Mouse (Mus musculus) hindbrain, embryonic 11.5 days (tissue): ENCODE measurements at regions not wholly inside any gene's neighbourhood (a gene's known extent, or its start where the extent isn't known, plus 50 kb on each side); places are given as distances from the start of the nearest gene placed in this dataset.

Source experiments
- ATAC-seq: fragments of 200-750 bp; cut with Nextera tagmentation; 2 replicates; pipeline ENCODE4 v1.8.0; 2017; ENCODE audit warnings: mild to moderate bottlenecking, moderate TSS enrichment, moderate library complexity; ENCODE audit not compliant: low FRiP score
- DNase-seq: peaks from one replicate; pipeline ENCODE4 v3.0.0-alpha.2; 2015; ENCODE audit warnings: low spot score
- H3K27ac ChIP-seq: fragments of 300-500 bp; sonication (generic); 2 replicates; pipeline ENCODE4 v1.5.1; 2014; ENCODE audit warnings: mild to moderate bottlenecking, low read depth, low read length
- H3K27me3 ChIP-seq: fragments of 300-500 bp; sonication (generic); 2 replicates; pipeline ENCODE4 v1.6.1; 2014; ENCODE audit warnings: mild to moderate bottlenecking, low read length, moderate library complexity, mixed read lengths; ENCODE audit not compliant: control insufficient read depth, insufficient read depth
- H3K36me3 ChIP-seq: fragments of 300-500 bp; sonication (generic); 2 replicates; pipeline ENCODE4 v1.6.1; 2014; ENCODE audit warnings: mild to moderate bottlenecking, low read length, moderate library complexity, mixed read lengths; ENCODE audit not compliant: control insufficient read depth, insufficient read depth
- H3K4me1 ChIP-seq: fragments of 300-500 bp; sonication (generic); replicated peaks from 2 replicates; pipeline ENCODE4 v1.6.1; 2014; ENCODE audit warnings: low read length, mixed read lengths; ENCODE audit not compliant: control insufficient read depth, insufficient read depth
- H3K4me2 ChIP-seq: fragments of 300-500 bp; sonication (generic); replicated peaks from 2 replicates; pipeline ENCODE4 v1.6.1; 2014; ENCODE audit warnings: mild to moderate bottlenecking, low read depth, low read length
- H3K4me3 ChIP-seq: fragments of 300-500 bp; sonication (generic); 2 replicates; pipeline ENCODE4 v1.5.1; 2014; ENCODE audit warnings: low read depth, low read length
- H3K9ac ChIP-seq: fragments of 300-500 bp; sonication (generic); 2 replicates; pipeline ENCODE4 v1.6.1; 2014; ENCODE audit warnings: low read depth, low read length
- H3K9me3 ChIP-seq: fragments of 300-500 bp; sonication (generic); 2 replicates; pipeline ENCODE4 v1.6.1; 2016; ENCODE audit warnings: low read length; ENCODE audit not compliant: control insufficient read depth
- WGBS: fragments of 180-500 bp; shearing (Covaris S2); extraction: QIAGEN DNeasy Blood & Tissue Kit; methylation state at CpG from one replicate; pipeline ENCODE4 v1.1.7; 2014; 5-methylcytosine and 5-hydroxymethylcytosine counted together

DNA sequence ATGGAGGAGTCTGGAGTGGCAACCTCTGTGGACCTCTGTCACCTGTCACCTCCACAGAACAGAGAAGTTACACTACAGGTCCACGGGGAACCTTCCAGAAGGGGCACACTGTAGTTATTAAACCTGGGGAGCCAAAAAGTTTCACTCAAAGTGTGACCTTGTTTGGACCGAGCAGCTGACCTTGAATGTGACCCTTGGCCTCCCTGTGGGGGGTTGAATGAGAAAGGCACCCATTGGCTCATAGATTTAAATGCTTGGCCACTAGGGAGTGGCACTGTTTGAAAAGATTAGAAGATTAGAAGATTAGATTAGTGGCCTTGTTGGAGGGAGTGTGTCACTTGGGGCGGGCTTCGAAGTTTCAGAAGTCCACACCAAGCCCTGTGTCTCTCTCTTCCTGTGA, 160.3 kb upstream of the Igsf21 start:
- Histone ChIP-seq H3K4me1 (peaks cover 5% of the 10 kb centered on the region; the same call in 1 of the 2 replicates), H3K27me3 (no peaks in the 10 kb centered on the region), H3K9me3 (no peaks in the 10 kb centered on the region), H3K9ac (no peak overlapping the region), H3K36me3 (no peaks in the 10 kb centered on the region), H3K4me3 (no peak overlapping the region), H3K27ac (peak overlapping the region; percentile 40), H3K4me2 (no peak overlapping the region)
- ATAC-seq (no peak), DNase-seq (no peak)
- 81% methylated on average over 4 of the region's 4 CpGs for WGBS

DNA sequence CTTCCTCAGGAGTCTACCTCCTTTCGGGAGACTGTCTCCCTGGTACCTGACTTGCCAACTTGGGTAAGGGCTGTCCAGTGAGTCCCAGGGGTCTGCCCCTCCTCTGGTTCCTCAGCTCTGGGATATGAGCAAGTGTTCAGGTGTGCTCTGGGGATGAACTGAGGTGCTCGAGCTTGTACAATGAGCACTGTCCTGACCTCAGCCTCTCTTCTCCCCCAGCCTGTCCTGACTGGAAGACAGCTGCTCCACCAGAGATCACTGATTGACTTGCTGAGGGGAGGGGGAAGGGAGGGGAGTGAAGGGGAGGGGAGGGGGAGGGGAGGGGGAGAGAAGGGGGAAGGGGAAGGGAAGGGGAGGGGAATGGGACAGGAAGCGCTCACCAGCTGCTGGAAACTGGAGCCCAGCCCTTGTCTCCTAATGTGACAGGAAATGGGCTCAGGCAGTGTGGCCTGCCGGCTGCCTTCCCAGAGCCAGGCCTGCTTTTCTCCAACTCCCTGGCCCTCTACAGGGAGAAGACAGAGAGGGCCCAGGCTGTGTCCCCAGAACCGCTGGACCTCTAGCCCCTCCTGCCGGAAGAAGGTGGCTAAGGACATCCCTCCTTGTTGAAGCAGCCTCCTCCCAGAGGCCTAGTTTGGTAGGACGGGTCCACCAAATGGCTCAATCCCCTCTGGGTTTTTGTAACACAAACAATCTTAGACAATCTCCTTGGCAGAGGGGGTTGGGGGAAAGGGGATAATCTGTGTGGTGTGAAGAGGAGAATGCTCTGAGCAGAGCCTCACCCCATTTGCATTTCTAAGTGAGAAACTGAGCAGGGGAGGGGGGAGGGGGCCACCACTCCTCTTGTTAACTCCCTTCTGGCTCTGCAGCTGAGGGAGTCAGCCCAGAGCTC, 159.7 kb upstream of the Igsf21 start:
- Histone ChIP-seq H3K36me3 (no peaks in the 10 kb centered on the region), H3K4me3 (no peak overlapping the region), H3K4me1 (peaks cover 5% of the 10 kb centered on the region; the same call in 1 of the 2 replicates), H3K9ac (peak overlapping the region; percentile 31; the same call in 1 of the 2 replicates), H3K27me3 (no peaks in the 10 kb centered on the region), H3K27ac (peak overlapping the region; percentile 40), H3K9me3 (no peaks in the 10 kb centered on the region), H3K4me2 (no peak overlapping the region)
- DNase-seq (peak; percentile 78), ATAC-seq (peak; percentile 85)
- WGBS: 14% methylated on average over 7 of the region's 7 CpGs

DNA sequence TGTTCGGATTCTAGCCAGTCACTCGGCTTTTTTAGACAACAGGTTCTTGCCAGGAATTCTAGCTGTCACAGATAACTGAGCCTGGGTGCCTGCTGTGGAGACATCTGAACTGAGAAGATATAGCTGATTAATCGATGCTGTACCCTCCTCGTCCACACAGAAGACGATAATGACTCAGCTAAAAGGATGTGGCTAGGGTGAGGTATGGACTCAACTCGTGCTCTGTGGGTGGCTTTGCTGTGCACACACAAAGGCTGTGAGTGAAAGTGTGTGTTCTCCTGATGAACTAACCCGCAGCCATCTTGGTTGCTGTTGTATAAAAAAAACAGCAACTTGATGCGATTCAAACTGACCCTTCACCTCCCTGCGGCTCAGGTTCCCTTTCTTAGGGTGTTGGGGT, 158.8 kb upstream of the Igsf21 start:
- ATAC-seq: no peak

DNA sequence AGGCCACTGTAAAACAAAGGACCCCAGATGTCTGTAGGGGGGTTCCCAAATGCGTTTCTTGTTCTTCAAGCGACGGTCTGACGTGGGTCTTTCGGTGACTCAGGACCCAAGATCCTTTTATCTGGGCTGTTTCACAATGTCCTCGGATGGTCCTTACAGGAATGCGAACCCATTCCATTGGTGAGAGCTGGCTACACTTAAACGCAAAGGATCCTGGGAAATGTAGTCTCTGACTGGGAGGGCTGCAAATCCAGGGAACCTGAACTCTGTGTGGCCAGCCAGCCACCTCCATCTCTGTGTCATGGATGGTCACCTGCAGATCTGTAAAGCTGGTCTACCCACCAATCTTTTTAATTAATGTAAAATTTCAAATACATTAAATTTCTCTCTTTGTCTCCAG, 156.5 kb upstream of the Igsf21 start:
- Histone ChIP-seq H3K4me2 (no peak overlapping the region), H3K4me1 (peaks cover 5% of the 10 kb centered on the region; the same call in 1 of the 2 replicates), H3K27me3 (no peaks in the 10 kb centered on the region), H3K4me3 (no peak overlapping the region), H3K36me3 (no peaks in the 10 kb centered on the region), H3K27ac (no peak overlapping the region), H3K9ac (no peak overlapping the region), H3K9me3 (no peaks in the 10 kb centered on the region)
- no peak for ATAC-seq
- peak; percentile 45 for DNase-seq
- WGBS: 43% methylated on average over 8 of the region's 8 CpGs

More for the DNA sequence above, 158.8 kb upstream of the Igsf21 start:
- peaks cover 5% of the 10 kb centered on the region; the same call in 1 of the 2 replicates for H3K4me1 ChIP-seq
- WGBS: 87% methylated on average over 9 of the region's 9 CpGs
- H3K4me2 ChIP-seq: no peak overlapping the region
- H3K27me3 ChIP-seq: no peaks in the 10 kb centered on the region
- DNase-seq: no peak
- no peak overlapping the region for H3K27ac ChIP-seq
- H3K36me3 ChIP-seq: no peaks in the 10 kb centered on the region
- H3K9ac ChIP-seq: no peak overlapping the region
- no peaks in the 10 kb centered on the region for H3K9me3 ChIP-seq
- H3K4me3 ChIP-seq: no peak overlapping the region

DNA sequence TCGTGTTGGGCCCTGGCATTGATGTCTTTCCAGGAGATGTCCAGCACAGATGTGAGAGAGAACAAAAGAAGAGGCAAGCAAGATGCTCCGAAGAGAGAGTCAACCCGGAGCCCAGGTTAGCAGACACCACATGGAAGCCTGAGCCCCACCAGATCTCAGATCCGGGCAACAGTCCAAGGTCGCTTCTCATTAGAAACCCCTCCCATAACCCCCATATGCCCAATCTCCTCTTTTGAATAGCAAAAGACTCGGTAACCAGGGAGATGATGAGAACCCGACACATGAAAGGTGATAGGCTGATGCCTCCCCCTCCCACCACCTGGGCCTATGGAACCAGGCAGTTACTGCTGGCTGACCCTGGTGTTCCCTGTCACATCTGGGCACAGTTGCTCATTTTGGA, 155.7 kb upstream of the Igsf21 start:
- Histone ChIP-seq H3K27me3 (no peaks in the 10 kb centered on the region), H3K27ac (no peak overlapping the region), H3K9me3 (no peaks in the 10 kb centered on the region), H3K4me3 (no peak overlapping the region), H3K4me2 (no peak overlapping the region), H3K36me3 (no peaks in the 10 kb centered on the region), H3K4me1 (peaks cover 5% of the 10 kb centered on the region; the same call in 1 of the 2 replicates), H3K9ac (no peak overlapping the region)
- no peak for DNase-seq
- no peak for ATAC-seq
- WGBS: 73% methylated on average over 7 of the region's 7 CpGs

DNA sequence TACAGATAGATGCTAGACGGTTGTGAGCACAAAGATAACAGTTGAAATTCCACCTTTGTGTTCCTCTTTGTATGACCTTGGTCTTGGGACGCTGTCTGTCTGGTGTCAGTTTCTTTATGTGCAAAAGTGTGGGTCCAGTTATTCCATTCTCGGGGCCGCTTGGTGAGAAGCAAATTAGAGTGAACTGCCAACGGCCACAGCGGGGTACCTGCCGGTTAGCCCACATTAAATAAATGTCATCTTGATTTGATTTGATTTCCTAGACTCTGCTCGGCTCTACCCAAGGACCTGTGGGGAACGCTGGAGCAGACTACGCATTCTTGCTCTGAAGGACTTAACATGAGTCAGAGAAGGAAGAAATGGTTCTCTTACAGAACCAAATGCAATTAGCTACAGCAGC, 155.0 kb upstream of the Igsf21 start:
- no peaks in the 10 kb centered on the region for H3K9me3 ChIP-seq
- H3K27me3 ChIP-seq: no peaks in the 10 kb centered on the region
- no peak overlapping the region for H3K27ac ChIP-seq
- DNase-seq (no peak), ATAC-seq (no peak)
- no peak overlapping the region for H3K9ac ChIP-seq
- H3K4me3 ChIP-seq: no peak overlapping the region
- no peaks in the 10 kb centered on the region for H3K36me3 ChIP-seq
- no peak overlapping the region for H3K4me2 ChIP-seq
- H3K4me1 ChIP-seq: peaks cover 1% of the 10 kb centered on the region; the same call in 1 of the 2 replicates
- 85% methylated on average over 10 of the region's 10 CpGs for WGBS

DNA sequence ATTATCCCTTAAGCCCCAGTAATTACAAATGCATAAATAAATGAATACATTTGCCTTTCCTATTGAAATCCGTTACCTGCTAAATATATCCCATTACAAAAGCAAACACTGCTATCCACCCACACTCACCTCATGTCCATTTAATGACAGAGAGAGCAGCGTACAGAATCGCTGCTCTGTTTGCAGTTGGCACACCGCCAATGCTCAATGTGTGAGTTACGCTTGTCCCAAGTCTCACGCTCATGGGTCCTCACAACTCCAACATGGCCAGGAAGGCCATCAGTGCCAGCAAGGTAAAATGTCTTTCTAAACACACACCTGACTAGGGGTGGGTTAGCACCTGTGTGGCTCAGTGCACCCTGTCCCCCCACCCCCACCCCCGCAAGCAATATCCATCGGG, 150.0 kb upstream of the Igsf21 start:
- ATAC-seq: no peak
- no peak overlapping the region for H3K9ac ChIP-seq
- 89% methylated on average over 8 of the region's 8 CpGs for WGBS
- no peak overlapping the region for H3K4me3 ChIP-seq
- H3K9me3 ChIP-seq: no peaks in the 10 kb centered on the region
- H3K4me2 ChIP-seq: no peak overlapping the region
- no peaks in the 10 kb centered on the region for H3K4me1 ChIP-seq
- DNase-seq: no peak
- H3K36me3 ChIP-seq: no peaks in the 10 kb centered on the region
- H3K27me3 ChIP-seq: no peaks in the 10 kb centered on the region
- no peak overlapping the region for H3K27ac ChIP-seq

DNA sequence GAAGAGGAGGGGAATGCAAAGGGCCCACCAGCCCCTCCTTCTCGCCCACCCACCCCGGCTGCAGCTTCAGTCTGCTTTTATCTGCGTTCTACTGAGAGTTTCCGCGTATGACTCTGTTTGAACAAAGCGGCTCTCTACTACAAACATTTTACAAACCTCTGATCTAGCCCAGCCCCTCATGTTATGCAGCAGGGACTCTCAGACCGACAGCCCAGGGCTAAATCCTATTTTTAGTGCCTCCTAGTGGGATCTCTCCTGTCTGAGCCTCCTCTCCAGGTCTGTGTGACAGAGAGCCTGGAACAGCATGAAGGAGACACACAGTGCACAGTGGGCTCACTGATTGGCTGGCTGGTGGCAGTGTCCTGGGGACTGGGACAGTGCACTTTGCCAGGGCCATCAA, 145.7 kb upstream of the Igsf21 start:
- no peak overlapping the region for H3K27ac ChIP-seq
- H3K4me1 ChIP-seq: no peaks in the 10 kb centered on the region
- no peak for DNase-seq
- no peak overlapping the region for H3K9ac ChIP-seq
- ATAC-seq: no peak
- no peak overlapping the region for H3K4me3 ChIP-seq
- no peaks in the 10 kb centered on the region for H3K9me3 ChIP-seq
- H3K4me2 ChIP-seq: no peak overlapping the region
- no peaks in the 10 kb centered on the region for H3K27me3 ChIP-seq
- H3K36me3 ChIP-seq: no peaks in the 10 kb centered on the region
- 69% methylated on average over 7 of the region's 7 CpGs for WGBS

DNA sequence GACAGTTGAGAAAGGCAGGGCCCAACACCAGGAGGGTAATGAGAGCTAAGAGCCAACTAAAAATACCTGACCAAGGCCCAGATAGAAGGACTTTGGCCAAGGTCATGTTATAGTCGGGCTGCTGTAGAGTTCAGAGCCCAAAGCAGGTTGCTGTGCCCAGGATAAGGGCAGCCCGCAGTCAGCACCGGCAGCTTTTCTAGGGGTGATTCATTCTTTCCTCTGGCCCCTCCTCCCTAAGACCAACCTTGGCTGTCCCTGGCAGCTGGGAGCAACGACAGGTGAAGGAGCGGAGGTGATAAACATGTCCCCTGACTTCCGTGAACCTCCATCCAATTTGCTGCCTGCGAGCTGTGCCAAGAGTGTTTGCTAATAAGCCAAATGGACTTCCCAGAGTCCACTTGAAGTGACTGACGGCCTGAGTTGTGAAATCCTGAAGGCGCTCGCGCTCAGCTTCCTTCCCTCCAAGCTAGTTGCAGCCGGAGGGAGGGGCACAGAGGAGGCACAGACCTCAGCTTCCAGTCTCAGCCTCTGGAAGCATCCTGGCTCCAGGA, 144.2 kb upstream of the Igsf21 start:
- H3K27me3 ChIP-seq: no peaks in the 10 kb centered on the region
- H3K27ac ChIP-seq: no peak overlapping the region
- no peaks in the 10 kb centered on the region for H3K36me3 ChIP-seq
- no peak overlapping the region for H3K4me2 ChIP-seq
- H3K9me3 ChIP-seq: no peaks in the 10 kb centered on the region
- H3K9ac ChIP-seq: no peak overlapping the region
- H3K4me3 ChIP-seq: no peak overlapping the region
- no peak for DNase-seq
- 75% methylated on average over 12 of the region's 12 CpGs for WGBS
- no peak for ATAC-seq
- no peaks in the 10 kb centered on the region; the same call in 1 of the 2 replicates for H3K4me1 ChIP-seq
